Mouse (Mus musculus): ENCODE data around the gene Max.

Gene Max

DNA sequence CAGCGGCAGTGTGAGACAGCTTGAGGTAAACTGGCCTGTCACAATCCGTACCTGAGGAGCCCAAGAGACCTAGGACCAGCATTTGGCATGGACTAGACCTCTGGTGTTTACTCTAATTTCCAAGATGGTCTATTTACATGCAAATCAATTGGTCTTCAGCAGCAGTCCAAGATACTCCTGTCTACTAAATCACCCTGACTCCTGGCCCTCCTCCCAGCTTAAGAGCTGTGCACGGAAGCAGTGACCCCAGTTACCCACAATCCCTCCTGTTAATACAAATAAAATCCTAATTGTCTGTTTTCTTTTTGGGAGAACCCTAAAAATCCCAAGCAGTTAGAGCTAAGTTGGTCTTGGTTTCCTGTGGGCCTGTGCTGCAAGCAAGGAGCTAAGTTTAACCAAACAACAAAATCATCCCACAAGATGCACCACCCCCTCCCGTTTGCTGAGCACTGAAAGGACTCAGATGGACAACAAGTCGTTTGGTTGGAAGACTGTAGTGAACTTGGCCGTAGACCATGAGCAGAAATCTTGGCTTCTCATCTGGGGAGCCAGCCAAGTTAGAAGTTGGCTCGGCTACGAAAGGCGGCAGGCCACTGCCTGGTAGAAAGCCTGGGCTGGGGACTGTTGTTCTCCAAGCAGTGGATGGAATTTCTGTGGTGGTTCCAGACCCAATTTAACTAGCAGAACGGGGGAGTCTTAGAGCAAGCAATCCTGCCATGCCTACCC, 7.1 kb downstream of the Max start:
- DNase-seq: peak; percentile 78 to 80

DNA sequence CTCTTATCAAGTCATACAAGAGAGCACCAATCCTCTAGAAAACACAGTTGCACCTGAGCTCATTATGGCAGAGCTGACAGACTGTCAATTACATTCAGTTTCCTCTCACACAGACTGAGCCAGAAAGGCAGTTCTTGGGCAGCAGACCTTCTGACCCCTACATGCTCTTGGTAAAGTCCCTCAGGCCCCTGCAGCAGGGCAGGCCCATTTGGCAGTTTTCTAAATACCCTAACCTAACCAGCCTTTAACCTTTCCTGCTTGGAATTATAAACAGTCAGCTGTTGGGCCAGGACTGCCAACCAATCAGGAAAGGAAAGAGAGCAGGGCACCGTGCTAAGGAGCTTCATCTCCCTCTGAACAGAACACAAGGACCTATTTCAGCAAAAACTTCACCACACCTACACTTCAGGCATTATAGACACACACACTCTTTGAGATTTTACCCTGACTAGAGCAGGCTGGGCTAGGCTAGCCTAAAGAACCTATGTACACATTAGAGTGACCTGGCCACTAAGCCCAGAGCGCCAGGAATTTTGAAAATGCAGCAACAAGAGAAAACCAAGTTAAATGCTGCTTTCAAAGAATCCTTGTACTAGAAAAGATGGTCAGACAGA, 8.1 kb downstream of the Max start:
- no peak for DNase-seq

DNA sequence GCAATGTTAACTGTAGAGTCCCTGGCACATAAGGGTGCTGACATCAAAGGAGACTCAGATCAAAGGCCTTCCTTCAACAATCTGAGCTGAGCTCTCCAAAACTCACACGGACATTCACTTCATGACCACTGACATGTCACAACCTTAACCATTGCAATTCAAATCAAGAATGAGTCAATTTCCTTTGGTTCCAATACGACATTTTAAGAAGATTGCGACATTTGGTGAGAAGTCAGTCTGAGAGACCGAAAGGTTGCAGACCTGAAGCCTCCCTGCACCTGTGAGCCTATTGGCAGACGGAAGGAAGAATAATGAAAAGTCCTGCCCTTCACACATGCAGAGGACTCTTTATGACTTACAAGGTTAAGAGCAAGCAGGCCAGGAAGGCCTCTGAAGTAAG, 11.7 kb downstream of the Max start:
- no peak for DNase-seq

DNA sequence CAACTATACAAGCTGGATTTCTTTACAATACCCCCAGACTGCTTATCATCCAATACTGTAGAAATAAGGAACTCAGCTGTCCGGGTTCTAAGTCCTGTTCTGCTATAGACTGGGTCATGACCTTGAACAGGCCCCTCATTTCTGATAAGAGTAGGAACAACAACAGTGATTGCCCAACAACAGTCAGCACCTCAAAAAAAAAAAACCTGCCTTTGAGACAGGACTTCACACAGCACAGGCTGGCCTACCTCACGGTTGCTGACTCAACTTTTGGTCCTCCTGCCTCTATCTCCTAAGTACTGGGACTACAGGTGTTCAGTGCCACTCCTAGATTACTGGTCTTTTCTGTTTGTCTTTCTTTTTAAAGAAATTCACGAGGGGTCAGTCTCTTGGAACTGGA, 13.2 kb downstream of the Max start:
- DNase-seq: peak in 1 of 2 experiments; percentile 29

DNA sequence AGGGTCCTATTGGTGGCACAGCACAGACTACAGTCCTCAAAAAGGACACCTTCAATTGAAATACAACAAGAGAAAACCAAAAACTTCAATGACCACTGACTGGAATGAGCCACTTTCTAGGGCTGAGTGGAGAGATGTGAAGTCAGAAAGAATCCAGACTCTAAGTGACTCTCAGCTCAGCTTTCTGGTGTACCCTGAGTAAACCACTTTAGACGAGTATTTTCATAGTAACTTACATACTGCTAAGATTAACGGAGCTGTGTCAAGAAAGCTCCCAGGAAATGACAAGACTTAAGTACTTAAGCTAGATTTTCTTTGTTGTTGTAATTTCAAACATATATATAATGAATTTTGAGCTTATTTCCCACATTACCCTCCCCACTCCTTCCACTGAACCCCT, 13.8 kb downstream of the Max start:
- no peak for DNase-seq

DNA sequence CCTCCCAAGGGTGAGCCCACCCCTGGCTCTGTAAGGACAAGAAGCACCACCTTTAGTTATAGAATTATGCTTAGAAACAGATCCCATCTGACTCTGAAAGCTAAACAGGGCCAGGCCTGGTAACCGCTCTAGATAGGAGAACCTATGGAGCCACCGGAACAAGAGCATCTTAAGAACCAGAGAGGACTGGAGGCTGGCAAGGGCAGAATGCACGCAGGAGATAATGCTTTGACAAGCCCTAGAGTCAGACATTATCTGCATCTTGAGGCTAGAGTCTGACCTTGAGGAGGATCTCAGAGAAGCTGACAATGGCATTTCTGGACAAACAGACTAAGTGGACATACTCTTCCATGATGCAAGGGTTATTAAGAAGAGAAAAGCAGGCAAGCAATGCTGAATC, 14.5 kb downstream of the Max start:
- DNase-seq: no peak

DNA sequence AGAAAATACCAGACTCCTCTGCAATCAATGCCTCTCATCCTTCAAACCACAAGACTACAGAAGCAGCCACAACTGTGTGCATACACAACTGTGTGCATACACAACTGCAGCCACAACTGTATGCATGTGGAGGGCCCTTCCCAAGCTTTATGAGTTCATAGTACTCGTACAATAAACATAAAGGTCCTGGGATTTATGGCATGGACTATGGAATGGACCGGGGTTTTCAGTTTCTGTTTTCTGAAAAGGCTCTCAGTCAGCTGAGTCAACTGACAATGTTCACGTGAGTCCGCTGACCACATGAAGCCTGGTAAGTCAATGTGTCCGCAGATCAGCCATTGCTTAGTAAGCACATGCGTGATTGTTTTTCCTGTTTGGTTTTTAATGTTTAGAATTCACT, 18.5 kb downstream of the Max start:
- no peak for DNase-seq

- DNase-seq: no peak
These were observed 19.0 kb downstream of the Max start for GRCm38 (mm10) chr12:76943046-76943445.

- no peak for DNase-seq
These were observed 19.5 kb downstream of the Max start for GRCm38 (mm10) chr12:76942476-76942875.

DNA sequence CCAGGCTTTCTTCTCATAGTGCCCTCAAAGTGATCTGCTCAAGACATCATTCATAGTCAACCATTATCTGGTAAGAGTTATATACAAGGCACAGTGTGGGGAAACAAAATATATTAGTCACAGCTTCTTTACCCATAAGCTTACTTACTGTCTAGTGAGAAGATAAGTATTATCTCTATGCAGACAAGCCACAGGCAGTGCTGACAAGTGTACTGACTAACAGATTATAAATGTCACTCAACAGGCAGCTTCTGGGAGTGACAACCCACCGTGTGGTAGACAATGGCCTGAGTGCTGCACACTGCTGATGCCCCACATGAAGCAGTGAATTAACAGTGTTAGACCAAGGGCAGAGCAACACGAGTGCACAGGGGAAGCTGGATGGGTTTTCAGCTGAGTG, 20.5 kb downstream of the Max start:
- no peak for DNase-seq

DNA sequence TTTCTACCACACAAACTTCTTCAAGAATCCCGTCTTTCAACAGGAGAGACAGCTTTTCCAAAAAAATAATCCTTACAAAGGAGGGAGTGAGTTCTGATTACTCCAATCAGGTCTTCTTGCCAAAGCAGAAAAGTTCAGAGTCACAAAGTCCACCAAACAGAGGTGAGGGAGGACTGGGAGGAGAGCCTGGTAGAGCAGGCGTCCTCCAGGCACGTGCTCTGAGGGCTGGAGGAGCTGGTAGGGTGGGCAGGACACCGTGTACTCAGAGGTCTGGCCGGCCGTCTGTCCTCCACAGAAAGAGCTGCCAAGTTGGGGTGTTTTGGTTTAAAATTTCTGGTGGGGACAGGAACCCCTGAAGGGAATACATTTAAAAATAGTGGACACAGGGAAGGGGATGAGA, 24.0 kb downstream of the Max start:
- no peak for DNase-seq

DNA sequence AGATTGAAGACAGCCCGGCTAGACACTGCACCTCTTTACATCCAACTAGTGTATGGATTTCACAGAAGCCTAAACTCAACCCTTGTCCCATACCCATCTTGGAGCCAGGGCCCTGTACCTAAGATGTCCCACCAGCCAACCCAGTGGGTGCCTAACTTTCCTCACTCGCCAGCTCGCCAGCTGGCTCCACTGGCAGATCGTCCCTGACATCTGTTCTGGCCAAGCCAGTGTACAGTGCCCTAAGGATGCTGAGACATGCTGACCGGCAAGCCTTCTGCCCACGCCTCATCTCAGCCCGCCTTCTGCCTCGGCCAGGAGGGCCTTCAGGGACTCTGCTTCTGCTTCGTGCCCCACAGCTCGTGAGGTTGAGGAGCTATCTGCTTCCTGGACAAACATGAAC, 25.8 kb downstream of the Max start:
- no peak for DNase-seq

DNA sequence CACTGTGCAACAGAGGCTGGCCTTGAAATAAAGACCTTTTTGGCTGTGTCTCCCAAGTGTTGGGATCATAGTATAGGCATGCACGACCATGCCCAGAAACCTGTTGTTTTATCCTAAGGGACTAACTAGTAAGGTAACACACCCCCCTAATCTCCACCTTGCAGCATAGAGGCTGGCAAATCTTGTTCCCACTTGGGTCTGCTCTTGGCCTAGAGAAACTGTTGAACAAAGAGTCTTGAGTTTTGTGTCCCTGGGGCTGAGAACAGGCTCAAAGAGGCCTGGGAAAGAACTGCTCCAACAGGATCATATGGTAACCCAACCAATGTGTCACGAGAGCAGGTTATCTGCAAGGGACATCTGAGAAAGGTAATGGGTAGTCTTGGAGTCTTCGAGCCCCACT, 27.6 kb downstream of the Max start:
- no peak for DNase-seq

DNA sequence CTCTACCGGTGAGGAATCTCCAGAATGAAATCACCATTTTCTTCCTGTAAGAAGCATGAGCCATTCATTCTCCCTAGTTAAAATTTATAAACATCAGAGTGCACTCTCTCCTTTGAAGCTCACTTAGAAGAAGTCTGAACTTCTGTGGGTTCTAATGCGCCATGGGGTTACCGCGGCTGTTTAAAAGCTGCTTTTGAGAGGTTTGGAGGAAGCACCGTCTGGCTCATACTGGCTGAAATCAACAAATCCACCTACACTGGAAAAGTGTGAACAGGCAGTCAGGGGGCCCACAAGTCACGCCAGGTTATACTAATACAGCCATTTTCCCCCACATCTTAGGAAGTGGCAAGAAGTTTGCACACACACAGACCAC, 29.3 kb downstream of the Max start:
- no peak for DNase-seq

DNA sequence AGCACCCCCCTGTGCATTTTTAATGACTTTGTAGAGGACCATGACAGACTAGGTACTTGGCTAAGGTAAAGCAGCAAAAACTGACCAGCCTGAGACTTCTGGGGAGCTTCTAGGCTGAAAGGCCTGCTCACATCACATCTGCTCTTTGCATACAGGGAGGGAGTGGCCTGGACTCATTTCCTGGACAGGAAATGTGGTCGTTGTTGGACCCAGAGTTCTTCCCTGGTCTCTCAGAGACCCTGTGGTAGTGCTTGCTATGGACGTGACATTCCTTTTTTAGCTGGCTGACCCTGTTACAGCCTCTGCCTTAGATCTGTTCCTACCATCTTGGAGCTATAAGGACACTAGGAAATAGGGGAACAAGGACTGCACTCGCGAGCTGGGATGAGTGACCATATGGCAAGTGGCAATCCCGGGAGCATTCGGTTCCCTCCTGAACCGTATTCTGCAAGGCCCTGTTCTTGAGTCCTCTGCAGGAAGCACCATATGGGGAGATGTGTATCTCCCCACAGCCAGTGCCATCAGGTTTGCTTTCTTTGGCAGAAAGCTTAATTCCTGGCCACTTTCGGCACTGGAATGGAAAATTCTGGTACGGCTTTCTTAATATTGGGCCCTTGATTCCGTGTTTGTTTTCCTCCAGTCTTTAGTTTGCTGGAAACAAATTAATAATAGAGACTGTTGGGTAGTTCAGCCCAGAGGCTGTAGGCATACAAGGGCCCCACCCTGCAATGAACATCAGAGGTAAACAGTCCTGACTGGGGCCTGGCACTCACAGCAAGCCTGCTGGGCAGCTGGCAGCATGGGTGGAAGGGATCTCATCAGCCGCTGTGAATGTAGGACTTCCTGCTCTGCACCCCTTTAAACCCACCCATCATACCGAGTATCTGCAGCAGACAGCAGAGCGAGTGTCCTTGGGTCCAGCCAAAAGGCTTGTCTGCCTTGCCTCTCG, 30.0 kb downstream of the Max start:
- peak; percentile 37 to 44 for DNase-seq

DNA sequence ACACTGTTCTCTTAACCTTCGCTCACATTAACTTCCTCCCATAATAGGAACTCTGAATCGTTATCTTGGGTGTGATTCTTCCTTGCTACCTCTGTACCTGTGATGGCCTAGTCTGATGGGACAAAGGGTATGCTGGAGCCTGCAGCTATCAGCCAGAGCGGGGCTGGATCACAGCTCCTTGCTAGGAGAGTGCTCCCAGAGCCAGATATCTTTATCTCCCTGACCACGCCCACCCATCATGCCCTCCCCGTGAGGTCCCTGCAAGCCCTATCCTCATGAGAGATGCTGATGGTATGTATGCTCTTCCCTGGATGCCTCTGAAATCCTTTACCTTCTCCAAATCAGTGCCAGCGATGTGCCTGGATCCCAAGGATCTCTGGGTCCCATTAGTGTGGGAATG, 31.8 kb downstream of the Max start:
- no peak for DNase-seq

- DNase-seq: peak; percentile 35 to 45
These were observed 34.5 kb downstream of the Max start for GRCm38 (mm10) chr12:76927539-76927938.

- DNase-seq: no peak
These were observed 35.0 kb downstream of the Max start for GRCm38 (mm10) chr12:76927012-76927411.

DNA sequence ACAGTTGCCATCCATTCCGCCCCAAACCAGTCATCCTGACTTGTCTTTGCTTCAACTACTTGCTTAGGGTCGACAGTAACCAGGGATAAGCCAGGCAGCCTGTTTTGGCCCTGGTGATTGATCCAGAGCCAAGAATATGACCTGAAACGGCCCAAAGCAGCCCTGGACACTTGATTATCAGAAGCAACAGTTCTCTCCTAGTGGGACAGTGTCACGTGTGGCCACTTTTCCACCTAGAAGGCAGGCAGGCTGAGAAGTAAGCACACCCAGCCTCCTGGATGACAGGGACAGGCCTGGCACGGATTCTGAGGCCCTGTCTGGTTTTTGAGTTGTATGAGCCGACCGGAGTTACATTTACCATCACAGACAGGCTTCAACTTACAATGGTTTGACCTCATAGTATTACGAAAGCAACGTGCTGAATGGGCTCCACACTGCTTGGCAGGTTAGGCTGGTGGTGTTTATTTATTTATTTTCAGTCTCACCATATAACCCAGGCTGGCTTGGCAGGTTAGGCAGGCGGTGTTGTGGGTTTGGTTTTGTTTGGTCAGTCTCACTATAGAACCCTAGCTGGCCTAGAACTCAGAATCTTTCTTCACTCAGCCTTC, 35.6 kb downstream of the Max start:
- DNase-seq: peak; percentile 51 to 54

GRCm38 (mm10) chr12:76924904-76925604, 36.9 kb downstream of the Max start:
- no peak for DNase-seq

GRCm38 (mm10) chr12:76923118-76923517, 38.9 kb downstream of the Max start:
- no peak for DNase-seq

GRCm38 (mm10) chr12:76920990-76921389, 41.0 kb downstream of the Max start:
- no peak for DNase-seq

GRCm38 (mm10) chr12:76920398-76920797, 41.6 kb downstream of the Max start:
- no peak for DNase-seq

All from lung, adult 18-20 months (tissue).